Mouse (Mus musculus) activated CD4-positive, CD25-positive, alpha-beta regulatory T cell, adult 4 months (primary cell): Measurements from ENCODE around the gene Ccl6. TPM values are rescaled to one million over a fixed set of nuclear protein-coding genes. Genes with fewer than 3 reads are reported as not detected.

ENCODE experiments used
- ATAC-seq: one replicate; pipeline ENCODE4 v1.8.0; 2017
- polyA plus RNA-seq, 2 experiments: library from polyadenylated mRNA; unstranded; fragments of 100-300 nt; shearing (Covaris generic); gene quantifications; one replicate each; pipeline ENCODE4 v1.2.1; 2017

Ccl6 gene
- 1 to 10 TPM in 1 of 2 experiments, not detected in 1; 1.4 TPM for polyA plus RNA-seq

GRCm38 (mm10) chr11:83592853-83593252, at the start of gene Ccl6:
Gene Ccl6, minus strand, starts transcription at chr11:83593087.
- ATAC-seq, result no peak

DNA sequence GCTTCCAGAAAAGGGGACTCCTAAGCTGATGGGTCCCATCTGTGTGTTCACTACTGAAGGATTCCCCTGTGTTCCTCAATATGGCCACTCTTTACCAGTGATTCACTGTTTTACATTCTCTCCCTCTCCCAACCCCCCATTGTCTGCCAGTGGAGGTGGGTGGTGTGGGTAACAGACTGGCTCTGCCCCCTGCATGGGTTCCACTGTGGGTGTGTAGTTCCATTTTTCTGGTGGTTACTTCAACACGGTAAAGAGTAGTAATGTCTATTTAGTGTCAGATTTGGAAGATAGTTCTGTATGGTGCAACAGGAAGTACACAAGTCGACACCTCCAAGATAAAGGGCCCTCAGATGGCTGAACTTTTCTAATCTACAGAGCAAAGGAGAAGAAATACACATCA, 48.3 kb upstream of the Ccl6 start:
- no peak for ATAC-seq

GRCm38 (mm10) chr11:83640141-83640540, 47.3 kb upstream of the Ccl6 start:
- peak; percentile 85 for ATAC-seq

DNA sequence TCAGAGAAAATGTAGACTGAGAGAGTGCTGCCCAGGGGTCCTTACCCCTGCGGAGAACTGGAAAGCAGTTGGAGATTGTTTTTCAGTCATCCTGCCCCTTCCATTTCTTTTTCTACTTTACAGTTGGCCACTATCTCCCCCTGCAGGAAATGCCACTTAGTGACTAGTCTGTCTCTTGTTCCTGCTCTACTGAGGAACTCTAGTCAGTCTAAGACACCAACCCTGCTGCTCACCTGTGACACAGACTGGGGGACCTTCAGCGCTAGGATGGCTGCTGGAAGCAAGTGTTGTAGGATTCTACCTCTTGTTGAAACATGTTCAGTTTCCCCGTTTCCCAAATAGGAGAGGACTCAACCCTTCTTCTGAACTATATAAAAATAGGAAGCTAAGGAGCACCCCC, 46.6 kb upstream of the Ccl6 start:
- ATAC-seq, result no peak

GRCm38 (mm10) chr11:83638934-83639333, 46.0 kb upstream of the Ccl6 start:
- no peak for ATAC-seq

DNA sequence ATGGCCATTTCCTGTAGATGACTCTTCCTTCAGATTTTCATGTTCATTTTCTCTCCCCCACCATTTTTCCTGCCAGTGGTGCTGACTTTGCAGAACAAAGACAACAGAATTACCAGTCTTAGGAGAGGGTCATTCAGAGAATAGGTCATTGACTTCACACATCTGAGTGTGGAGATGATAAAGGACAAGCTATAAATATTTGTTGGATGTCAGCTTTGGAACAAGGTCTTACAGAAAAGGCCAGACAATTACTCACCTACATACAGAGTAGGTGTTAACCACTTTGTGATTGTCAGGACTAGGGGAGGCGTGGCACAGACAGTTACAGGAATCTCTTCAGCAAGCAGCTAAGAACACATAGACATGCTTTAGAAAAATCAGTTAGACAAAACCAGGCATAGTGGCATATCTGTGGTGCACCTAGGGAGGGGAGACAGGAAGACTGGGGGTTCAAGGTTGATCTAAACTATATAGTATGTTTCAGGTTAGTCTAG, 43.9 kb upstream of the Ccl6 start:
- ATAC-seq, result no peak

DNA sequence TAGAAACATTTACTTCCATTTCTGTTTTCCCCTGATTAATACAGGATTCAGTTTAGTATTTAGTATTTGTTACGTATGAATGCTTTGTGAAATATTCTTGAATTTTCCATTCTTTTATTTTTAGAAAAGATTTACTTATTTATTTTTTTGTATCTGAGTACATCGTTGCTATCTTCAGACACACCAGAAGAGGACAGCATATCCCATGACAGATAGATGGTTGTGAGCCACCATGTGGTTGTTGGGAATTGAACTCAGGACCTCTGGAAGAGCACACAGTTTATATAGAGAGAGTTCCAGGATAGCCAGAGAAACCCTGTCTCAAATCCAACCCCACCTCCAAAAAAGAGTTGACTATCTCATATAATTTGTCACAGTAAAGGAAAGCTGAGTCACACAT, 42.0 kb upstream of the Ccl6 start:
- ATAC-seq, result no peak

DNA sequence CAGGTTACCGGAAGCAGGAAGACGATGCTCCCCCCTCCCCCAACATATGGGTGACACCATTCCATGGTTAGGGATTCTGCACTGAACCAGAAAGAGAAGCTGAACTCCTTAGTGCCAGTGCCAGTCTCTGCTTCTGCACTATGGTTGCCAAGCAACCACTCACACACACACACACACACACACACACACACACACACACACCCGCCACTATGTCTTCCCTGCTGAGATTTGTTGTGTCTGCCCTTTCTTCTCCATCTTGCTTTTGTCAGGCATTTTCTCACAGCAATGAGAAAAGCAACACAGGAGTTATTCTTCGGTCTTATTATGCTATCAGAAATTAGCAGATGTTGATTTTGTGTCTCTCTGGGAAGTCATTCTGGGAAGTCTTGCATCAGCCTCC, 41.5 kb upstream of the Ccl6 start:
- no peak for ATAC-seq

DNA sequence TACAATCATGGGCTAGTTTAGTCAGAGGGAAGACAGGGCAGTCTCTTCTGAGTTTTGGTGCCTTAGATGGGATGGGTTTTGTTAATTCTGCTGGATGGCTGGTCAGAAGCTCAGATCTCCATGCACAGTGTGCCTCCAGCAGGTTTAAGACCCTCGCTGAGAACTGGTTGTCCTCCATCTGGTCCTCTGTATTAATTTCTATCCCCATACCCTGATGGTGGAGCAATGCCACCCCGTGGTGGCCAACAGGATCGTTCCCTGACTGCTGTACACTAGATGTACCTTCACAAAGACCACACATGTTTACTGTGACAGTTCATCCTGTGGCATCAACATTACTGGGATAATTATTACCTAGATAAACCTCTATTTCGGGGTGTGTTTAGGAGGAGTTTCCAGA, 39.9 kb upstream of the Ccl6 start:
- no peak for ATAC-seq

- no peak for ATAC-seq
These were observed 38.2 kb upstream of the Ccl6 start for GRCm38 (mm10) chr11:83631065-83631464.

- ATAC-seq, result no peak
These were observed 37.7 kb upstream of the Ccl6 start for GRCm38 (mm10) chr11:83630630-83631029.

GRCm38 (mm10) chr11:83628808-83629207, 35.9 kb upstream of the Ccl6 start:
- ATAC-seq, result no peak

DNA sequence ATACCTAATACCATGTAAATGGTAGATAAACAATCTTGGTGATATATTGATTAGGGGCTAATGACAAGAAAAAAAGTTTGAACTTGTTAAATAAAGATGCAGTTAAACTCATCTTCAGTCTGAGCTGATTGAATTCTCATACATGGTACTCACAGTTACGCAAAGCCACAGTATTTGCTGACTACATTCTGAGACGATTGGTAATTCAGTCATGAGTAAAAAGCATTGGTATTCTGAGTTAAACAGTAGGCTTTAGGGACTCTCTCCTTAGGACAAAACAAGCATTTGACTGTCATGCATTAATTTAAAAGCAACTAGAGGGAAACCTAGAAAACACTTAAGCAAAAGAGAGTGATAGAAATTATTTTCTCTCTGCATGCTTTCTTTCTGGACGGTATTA, 30.7 kb upstream of the Ccl6 start:
- no peak for ATAC-seq

DNA sequence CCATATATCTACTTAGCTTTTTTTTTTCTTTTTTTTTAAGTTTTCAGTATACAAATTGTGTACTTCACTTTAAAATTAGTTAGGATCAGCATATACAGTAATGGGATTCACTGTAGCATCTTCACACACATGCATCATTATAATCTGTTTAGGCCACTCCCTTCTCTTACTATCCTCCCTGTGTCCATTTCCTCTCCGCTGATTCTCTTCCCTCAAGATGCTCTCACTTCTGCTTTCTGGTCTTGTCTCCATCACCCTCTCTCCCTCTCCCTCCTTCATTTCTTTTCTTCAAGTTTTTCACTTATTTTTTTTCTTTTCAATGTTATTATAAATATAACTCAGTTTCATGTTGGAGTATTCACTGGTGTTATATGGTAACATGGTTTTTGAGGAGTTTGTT, 26.1 kb upstream of the Ccl6 start:
- no peak for ATAC-seq

DNA sequence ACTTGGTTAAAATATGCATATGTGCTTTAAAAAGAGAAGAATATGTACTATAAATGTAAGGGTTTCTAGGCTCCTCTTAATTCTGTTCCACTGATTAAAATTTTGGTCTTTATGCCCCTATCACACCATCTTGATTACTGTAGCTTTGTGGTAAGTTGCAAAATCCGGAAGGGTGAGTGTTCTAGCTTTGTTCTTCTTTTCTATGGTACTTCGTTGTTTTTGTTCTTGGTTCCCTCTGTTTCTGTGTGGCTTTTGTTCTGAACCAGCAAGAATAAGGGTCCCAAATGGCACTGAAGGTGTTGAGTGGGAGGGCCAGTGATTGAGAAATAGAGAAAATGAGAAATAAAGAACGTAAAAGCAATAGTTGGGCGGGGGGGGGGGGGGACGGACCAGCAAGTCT, 25.4 kb upstream of the Ccl6 start:
- no peak for ATAC-seq

DNA sequence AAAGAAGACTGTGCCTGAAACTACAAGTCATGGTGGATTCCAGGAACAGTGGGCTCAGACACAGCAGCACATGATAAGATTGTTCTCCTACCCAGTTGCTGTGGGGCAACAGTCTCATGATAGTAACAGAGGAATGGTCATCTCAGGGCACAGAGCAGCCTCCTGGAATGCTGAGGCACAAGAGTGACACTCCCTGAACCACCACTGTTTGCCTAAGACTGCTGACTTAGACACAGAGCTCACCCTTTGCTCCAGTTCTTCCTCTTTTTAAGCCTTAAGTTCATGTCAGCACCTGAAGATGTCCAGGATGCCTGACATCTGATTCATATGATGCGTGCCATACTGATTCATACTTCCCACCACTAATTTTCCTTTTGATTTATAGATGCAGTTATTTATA, 23.7 kb upstream of the Ccl6 start:
- ATAC-seq, result no peak

DNA sequence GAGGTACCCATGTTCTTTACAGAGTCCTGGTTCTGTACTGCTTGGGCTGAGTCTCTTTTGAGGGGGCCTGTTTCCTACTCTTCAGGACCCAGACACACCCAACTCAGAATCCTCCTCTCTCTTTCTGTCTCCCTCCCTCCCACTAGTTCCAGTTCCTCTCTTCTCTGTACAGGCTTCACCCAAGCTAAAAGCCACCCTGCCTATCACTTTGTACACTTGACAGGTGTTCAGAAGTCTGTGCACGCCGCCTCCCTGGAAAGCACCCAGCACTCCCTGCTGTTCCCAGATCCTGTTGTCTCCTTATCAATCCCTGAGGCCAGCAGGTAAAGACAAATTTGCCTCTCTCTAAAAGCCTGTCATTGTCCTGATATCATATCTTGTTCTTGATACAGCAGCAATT, 18.0 kb upstream of the Ccl6 start:
- no peak for ATAC-seq

DNA sequence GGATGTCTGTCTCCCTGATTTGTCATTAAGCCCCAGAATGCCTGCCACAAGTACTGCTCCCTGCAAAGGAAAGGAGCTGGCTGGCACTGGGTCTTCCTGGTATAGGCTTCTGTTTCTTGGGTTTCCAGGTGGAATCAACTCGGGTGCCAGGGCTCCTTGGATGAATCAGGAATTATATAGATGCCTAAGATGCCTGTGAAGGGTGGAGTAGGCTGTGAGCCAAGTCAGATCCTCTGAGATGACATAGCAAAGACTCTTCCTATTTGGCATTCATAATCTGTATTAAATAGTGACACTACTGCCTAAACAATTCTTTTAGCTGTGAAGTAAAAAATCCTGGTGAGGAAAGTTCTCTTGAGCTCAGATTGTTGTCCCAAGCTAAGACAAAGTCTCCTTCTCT, 13.5 kb upstream of the Ccl6 start:
- ATAC-seq, result no peak

GRCm38 (mm10) chr11:83605535-83605934, 12.6 kb upstream of the Ccl6 start:
- no peak for ATAC-seq

- ATAC-seq, result no peak
These were observed 11.8 kb upstream of the Ccl6 start for GRCm38 (mm10) chr11:83604698-83605097.

DNA sequence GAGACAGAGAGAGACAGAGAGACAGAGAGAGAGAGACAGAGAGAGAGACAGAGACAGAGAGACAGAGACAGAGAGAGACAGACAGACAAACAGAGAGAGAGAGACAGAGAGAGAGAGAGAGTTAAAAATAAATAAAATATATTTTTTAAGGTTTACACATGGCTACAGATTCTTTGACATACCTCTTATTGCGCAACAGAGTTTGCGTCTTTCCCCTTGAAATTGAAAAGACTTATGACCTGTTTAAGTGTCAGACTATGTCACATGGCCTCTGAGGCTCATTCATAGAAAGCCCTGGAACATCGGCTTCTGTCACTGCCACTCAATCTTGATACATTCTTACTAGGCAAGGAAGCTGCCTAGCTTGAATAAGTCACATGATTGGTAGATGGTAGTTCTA, 10.5 kb upstream of the Ccl6 start:
- no peak for ATAC-seq

- no peak for ATAC-seq
These were observed 7.7 kb upstream of the Ccl6 start for GRCm38 (mm10) chr11:83600576-83600975.

GRCm38 (mm10) chr11:83598991-83599390, 6.1 kb upstream of the Ccl6 start:
- no peak for ATAC-seq

- no peak for ATAC-seq
These were observed 5.4 kb upstream of the Ccl6 start for GRCm38 (mm10) chr11:83598207-83598837.

GRCm38 (mm10) chr11:83597796-83598195, 4.9 kb upstream of the Ccl6 start:
- ATAC-seq, result no peak
